Comparison of ENCODE assay signal across 11 mouse cellular contexts in the genomic region with DNA sequence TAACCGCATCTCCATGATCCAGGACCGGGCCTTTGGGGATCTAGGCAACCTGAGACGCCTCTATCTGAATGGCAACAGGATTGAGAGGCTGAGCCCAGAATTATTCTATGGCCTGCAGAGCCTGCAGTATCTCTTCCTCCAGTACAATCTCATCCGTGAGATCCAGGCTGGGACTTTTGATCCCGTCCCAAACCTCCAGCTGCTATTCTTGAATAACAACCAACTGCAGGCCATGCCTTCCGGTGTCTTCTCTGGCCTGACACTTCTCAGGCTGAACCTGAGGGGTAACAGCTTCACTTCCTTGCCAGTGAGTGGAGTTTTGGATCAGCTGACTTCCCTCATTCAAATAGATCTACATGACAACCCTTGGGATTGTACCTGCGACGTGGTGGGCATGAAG. TPM values are rescaled to one million over a fixed set of nuclear protein-coding genes. Genes with fewer than 3 reads are reported as not detected.
DNase-seq lines count a peak whose midpoint lies in the region; ATAC-seq lines count a peak whose summit lies in the region.
"Had no signal": no experiment of that assay in that cellular context is flagged by ENCODE, and none has a peak within 500 bp of the region (broad histone marks: within the 10 kb centered on the region; RNA-seq: fewer than 3 reads in every experiment).

No protein-coding gene starts in this region.

- DNase-seq in cerebellum, adult 9-10 months: peak; percentile 23
- DNase-seq in cerebellum, postnatal 36 days: no peak
- peak; percentile 24 for DNase-seq in left cerebral cortex, postnatal 4 days
- DNase-seq in left cerebral cortex, adult 11 months (ENCODE audit: low spot score): no peak
- DNase-seq in neural tube, embryonic 10.5 days (ENCODE audit: extremely low spot score, low spot score): peak; percentile 18
- no peak for DNase-seq in ovary, postnatal 10 days (ENCODE audit: low spot score)
- DNase-seq in spleen, postnatal 4 days (ENCODE audit: low spot score in 2 of 2): no peak
- DNase-seq: thymus, adult 18-20 months had no signal

- H3K4me2 ChIP-seq in hindbrain, embryonic 13.5 days: peak overlapping the region; percentile 87

- ATAC-seq in hindbrain, embryonic 13.5 days (ENCODE audit: low FRiP score): no peak

- WGBS in hindbrain, embryonic 13.5 days: 69% methylated on average over 8 of the region's 8 CpGs

- peaks cover 11% of the 10 kb centered on the region for H3K36me3 ChIP-seq in hindbrain, embryonic 13.5 days
- H3K36me3 ChIP-seq: midbrain, embryonic 12.5 days had no signal

- H3K4me1 ChIP-seq in hindbrain, embryonic 13.5 days (replicated peaks): peaks cover 39% of the 10 kb centered on the region

- intact Hi-C loops in left cerebral cortex, postnatal 4 days (cut with DNase I): no loop called here

- no peak overlapping the region for H3K27ac ChIP-seq in hindbrain, embryonic 13.5 days
- H3K27ac ChIP-seq: liver, embryonic 14.5 days; midbrain, embryonic 12.5 days had no signal

- H3K9ac ChIP-seq in hindbrain, embryonic 13.5 days: no peak overlapping the region
- H3K9ac ChIP-seq: liver, embryonic 14.5 days had no signal

- H3K4me3 ChIP-seq in hindbrain, embryonic 13.5 days: peak overlapping the region; percentile 49

- no peaks in the 10 kb centered on the region for H3K9me3 ChIP-seq in hindbrain, embryonic 13.5 days
- H3K9me3 ChIP-seq: midbrain, embryonic 12.5 days had no signal

- peaks cover 12% of the 10 kb centered on the region; the same call in 1 of the 2 replicates for H3K27me3 ChIP-seq in hindbrain, embryonic 13.5 days

RNA-seq across cellular contexts. Expression of a gene that starts 5.4 kb away (rescaled TPM):
- total RNA-seq in left cerebral cortex, postnatal 4 days (2021): 10 to 100 TPM; 88.7 to 92.8 TPM
- polyA plus RNA-seq in hindbrain, embryonic 13.5 days (2015; fragmentation: Nextera tagmentation; extraction: Ambion mirVana): 27.9 and 30.3 TPM in 2 replicates

Comparison
In these comparisons a context has a peak if more than half of its experiments do, and no peak if none do; other contexts are left out.
1. DNase-seq: peak in cerebellum, adult 9-10 months (single experiment), left cerebral cortex, postnatal 4 days (single experiment) and neural tube, embryonic 10.5 days (single experiment); none in cerebellum, postnatal 36 days (0 of 2), left cerebral cortex, adult 11 months (single experiment), ovary, postnatal 10 days (single experiment) and spleen, postnatal 4 days (0 of 2).